Mouse (Mus musculus) lung, adult 2 months (tissue): ENCODE measurements around the gene Cbfa2t3. TPM values are rescaled to one million over a fixed set of nuclear protein-coding genes. Genes with fewer than 3 reads are reported as not detected.

Experiments
- DNase-seq: peaks from one replicate; pipeline ENCODE4 v3.0.0; 2022
- H3K4me1 ChIP-seq: fragments of 200-500 bp; 2 replicates; pipeline ENCODE4 v1.6.1; 2011; ENCODE audit warnings: low read length; ENCODE audit not compliant: control insufficient read depth, insufficient read depth
- H3K4me3 ChIP-seq: fragments of 200-500 bp; replicated peaks from 2 replicates; pipeline ENCODE3; 2011; ENCODE audit warnings: low read depth, mild to moderate bottlenecking, control low read depth, low read length; ENCODE audit errors: extremely low read depth
- CTCF ChIP-seq: fragments of 200-500 bp; IDR thresholded peaks from 2 replicates; pipeline ENCODE4 v1.5.1; 2011; ENCODE audit warnings: mild to moderate bottlenecking, low read length, control low read depth; ENCODE audit not compliant: insufficient read depth
- POLR2A ChIP-seq: fragments of 200-500 bp; IDR thresholded peaks from 2 replicates; pipeline ENCODE4 v1.6.1; 2011; ENCODE audit warnings: low read depth, mild to moderate bottlenecking, control low read depth, low read length, borderline replicate concordance; ENCODE audit errors: extremely low read depth
- WGBS: fragments of 180-500 bp; shearing (Covaris S2); methylation state at CpG from one replicate; pipeline ENCODE4 v1.1.7; 2018; 5-methylcytosine and 5-hydroxymethylcytosine counted together
- polyA plus RNA-seq: library from polyadenylated mRNA; depleted of rRNA; stranded (reverse); fragments of >200 nt; gene quantifications from 2 replicates; pipeline ENCODE4 v1.2.3, GENCODE M21; 2012; rRNA removed

The Cbfa2t3 gene
- 40.0 and 45.7 TPM in 2 replicates for polyA plus RNA-seq

GRCm38 (mm10) chr8:122699005-122699492 is at the start of gene Cbfa2t3:
TSS of gene Cbfa2t3 (minus strand) at chr8:122699109.
- no peak for DNase-seq
- TF ChIP-seq POLR2A (no peak), CTCF (no peak)
- Histone ChIP-seq H3K4me1 (no peaks in the 10 kb centered on the region), H3K4me3 (no peak within 1 kb of the TSS)
- 35% methylated on average over 13 of the region's 13 CpGs for WGBS

DNA sequence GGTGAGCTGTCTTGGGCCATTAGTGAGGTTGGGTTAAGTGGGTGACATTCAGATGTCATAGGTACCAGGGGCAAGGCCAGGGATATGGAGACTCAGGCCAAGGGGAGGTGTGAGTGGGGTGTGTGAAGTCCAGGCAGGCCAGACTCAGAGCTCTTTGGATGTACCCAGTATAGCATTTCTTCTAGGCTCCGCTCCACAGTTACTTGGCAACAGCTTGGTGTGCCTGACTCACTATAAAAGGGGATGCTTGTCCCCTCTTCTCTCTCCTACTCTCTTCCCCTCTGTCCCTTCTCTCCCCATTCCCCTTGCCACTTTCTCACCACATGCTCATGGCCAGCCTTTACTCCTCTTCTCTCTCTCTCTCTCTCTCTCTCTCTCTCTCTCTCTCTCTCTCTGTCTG is 48.9 kb upstream of the Cbfa2t3 start:
- DNase-seq: no peak
- no peak for TF ChIP-seq POLR2A
- no peak for TF ChIP-seq CTCF
- Histone ChIP-seq H3K4me3 (no peak overlapping the region), H3K4me1 (no peaks in the 10 kb centered on the region)
- WGBS: 100% methylated on average over 1 of the region's 1 CpGs

- 58% methylated on average over 7 of the region's 7 CpGs for WGBS
- no peak for DNase-seq
- Histone ChIP-seq H3K4me1 (no peaks in the 10 kb centered on the region), H3K4me3 (no peak overlapping the region)
- TF ChIP-seq CTCF (no peak), POLR2A (no peak)
Measured at GRCm38 (mm10) chr8:122746439-122746838, 47.5 kb upstream of the Cbfa2t3 start.

DNA sequence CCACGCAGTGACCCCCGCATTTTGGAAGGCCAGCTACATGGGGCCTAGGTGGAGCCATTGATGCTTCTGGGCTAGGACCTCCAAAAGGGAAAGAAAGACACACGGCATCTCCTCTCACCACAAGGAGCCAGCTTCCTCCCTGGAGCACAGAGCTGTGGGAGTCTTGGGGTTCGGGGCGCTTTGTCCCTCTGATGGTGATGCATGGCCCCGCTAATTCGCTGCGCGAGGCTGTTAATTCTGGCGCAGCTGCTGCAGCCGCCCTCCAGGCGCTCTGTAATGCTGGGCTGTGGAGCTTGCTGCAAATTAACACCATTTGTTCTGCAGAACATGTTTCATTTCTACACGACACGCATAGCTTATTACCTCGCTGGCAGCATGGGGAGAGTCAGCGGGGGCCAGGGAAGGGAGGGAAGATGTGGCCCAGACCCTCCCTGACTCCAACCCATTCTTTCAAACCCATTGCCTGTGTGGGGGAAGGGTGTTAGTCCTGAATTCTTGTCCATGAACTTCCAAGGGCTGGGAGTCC is 46.9 kb upstream of the Cbfa2t3 start:
- no peak overlapping the region for H3K4me3 ChIP-seq
- TF ChIP-seq POLR2A: no peak
- TF ChIP-seq CTCF: no peak
- no peaks in the 10 kb centered on the region for H3K4me1 ChIP-seq
- 37% methylated on average over 16 of the region's 16 CpGs for WGBS
- DNase-seq: no peak

- Histone ChIP-seq H3K4me3 (no peak overlapping the region), H3K4me1 (no peaks in the 10 kb centered on the region)
- 33% methylated on average over 17 of the region's 17 CpGs for WGBS
- DNase-seq: no peak
- TF ChIP-seq CTCF: no peak
- no peak for TF ChIP-seq POLR2A
Measured at GRCm38 (mm10) chr8:122745022-122745749, 46.3 kb upstream of the Cbfa2t3 start.

- Histone ChIP-seq H3K4me3 (no peak overlapping the region), H3K4me1 (no peaks in the 10 kb centered on the region)
- TF ChIP-seq CTCF (no peak), POLR2A (no peak)
- no peak for DNase-seq
- WGBS: 36% methylated on average over 19 of the region's 19 CpGs
Measured at GRCm38 (mm10) chr8:122742471-122742870, 43.6 kb upstream of the Cbfa2t3 start.

DNA sequence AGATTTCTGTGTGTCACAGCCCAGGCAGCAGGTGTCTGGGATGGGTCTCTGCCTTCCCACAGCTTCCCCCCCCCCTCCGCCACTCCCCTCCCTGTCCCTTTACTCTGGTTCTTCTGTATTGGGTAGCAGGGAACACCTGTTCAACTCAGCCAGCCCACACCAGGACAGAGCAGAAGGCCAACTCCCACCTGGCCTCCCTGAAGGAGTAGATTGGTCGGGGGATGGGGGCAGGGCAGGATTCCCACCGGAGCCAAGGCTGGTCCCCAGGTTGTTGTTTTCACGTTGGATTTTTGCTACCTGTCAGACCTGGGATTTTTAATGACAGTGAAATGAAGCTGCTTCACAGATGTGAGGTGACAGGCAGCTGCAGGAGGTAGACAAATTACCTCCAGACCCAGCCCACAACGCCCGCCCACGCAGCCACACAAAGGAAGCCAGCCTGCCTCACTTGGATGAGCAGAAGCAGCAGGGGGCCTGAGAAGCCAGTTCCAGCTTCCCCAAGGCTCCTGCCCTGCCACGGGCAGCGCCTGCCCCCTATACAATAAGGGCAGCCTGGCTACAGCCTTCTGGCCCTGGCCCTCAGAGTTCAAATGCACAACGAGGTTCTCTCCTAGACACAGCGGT is 40.3 kb upstream of the Cbfa2t3 start:
- TF ChIP-seq CTCF (no peak), POLR2A (no peak)
- H3K4me1 ChIP-seq: no peaks in the 10 kb centered on the region
- DNase-seq: no peak
- H3K4me3 ChIP-seq: no peak overlapping the region
- WGBS: 25% methylated on average over 11 of the region's 11 CpGs

- TF ChIP-seq CTCF (no peak), POLR2A (no peak)
- no peak for DNase-seq
- H3K4me1 ChIP-seq: no peaks in the 10 kb centered on the region
- 89% methylated on average over 6 of the region's 6 CpGs for WGBS
- no peak overlapping the region for H3K4me3 ChIP-seq
Measured at GRCm38 (mm10) chr8:122737886-122738285, 39.0 kb upstream of the Cbfa2t3 start.

DNA sequence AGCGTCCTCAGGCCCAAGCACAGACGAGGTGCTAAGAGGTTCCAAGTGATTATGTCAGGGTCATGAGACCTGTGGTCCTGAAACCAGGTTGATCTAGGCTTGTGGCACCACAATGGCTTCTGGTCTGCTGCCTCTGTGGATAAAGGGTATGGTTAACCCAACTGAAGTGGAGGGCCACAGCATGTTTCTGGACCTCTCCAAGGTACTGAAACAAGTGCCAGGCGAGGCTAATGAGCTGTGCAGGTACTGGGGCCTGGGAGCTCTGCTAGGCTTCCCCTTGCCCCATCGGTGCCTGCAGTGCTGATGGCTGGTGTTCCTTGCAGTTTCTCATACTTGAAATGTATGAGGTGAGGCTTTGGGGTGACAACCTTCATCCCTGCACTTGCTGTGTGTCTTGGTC is 38.2 kb upstream of the Cbfa2t3 start:
- H3K4me1 ChIP-seq: no peaks in the 10 kb centered on the region
- no peak overlapping the region for H3K4me3 ChIP-seq
- TF ChIP-seq POLR2A (no peak), CTCF (no peak)
- 51% methylated on average over 4 of the region's 4 CpGs for WGBS
- no peak for DNase-seq

GRCm38 (mm10) chr8:122736623-122737022 is 37.7 kb upstream of the Cbfa2t3 start:
- Histone ChIP-seq H3K4me1 (no peaks in the 10 kb centered on the region), H3K4me3 (no peak overlapping the region)
- 91% methylated on average over 11 of the region's 11 CpGs for WGBS
- DNase-seq: no peak
- TF ChIP-seq POLR2A: no peak
- TF ChIP-seq CTCF: no peak
